Mouse (Mus musculus) kidney, embryonic 14.5 days (tissue): ENCODE measurements around the gene Krtap2-4. TPM values are rescaled to one million over a fixed set of nuclear protein-coding genes. Genes with fewer than 3 reads are reported as not detected.
"Not testable (repeated sequence)": the region's sequence is repeated elsewhere in the genome, so short reads cannot be mapped to it uniquely, and the experiment has no call there.

Experiments
- ATAC-seq: fragments of 200-750 bp; cut with Nextera tagmentation; 2 replicates; pipeline ENCODE4 v1.8.0; 2017; ENCODE audit warnings: moderate number of reproducible peaks, mild to moderate bottlenecking, moderate TSS enrichment, moderate library complexity; ENCODE audit not compliant: low FRiP score, low TSS enrichment
- H3K27ac ChIP-seq: fragments of 300-500 bp; sonication (generic); 2 replicates; pipeline ENCODE4 v1.5.1; 2014; ENCODE audit warnings: low read depth, mild to moderate bottlenecking, low read length, moderate library complexity, mixed read lengths
- H3K27me3 ChIP-seq: fragments of 300-500 bp; sonication (generic); 2 replicates; pipeline ENCODE4 v1.6.1; 2014; ENCODE audit warnings: mild to moderate bottlenecking, low read length; ENCODE audit not compliant: control insufficient read depth, insufficient read depth
- H3K36me3 ChIP-seq: fragments of 300-500 bp; sonication (generic); 2 replicates; pipeline ENCODE4 v1.6.1; 2014; ENCODE audit warnings: low read length, mixed read lengths; ENCODE audit not compliant: control insufficient read depth, insufficient read depth
- H3K4me1 ChIP-seq: fragments of 300-500 bp; sonication (generic); 2 replicates; pipeline ENCODE4 v1.6.1; 2014; ENCODE audit warnings: low read length, mixed read lengths; ENCODE audit not compliant: control insufficient read depth, insufficient read depth
- H3K4me2 ChIP-seq: fragments of 300-500 bp; sonication (generic); replicated peaks from 2 replicates; pipeline ENCODE4 v1.6.1; 2014; ENCODE audit warnings: low read depth, mild to moderate bottlenecking, low read length
- H3K4me3 ChIP-seq: fragments of 300-500 bp; sonication (generic); 2 replicates; pipeline ENCODE4 v1.5.1; 2014; ENCODE audit warnings: mild to moderate bottlenecking, low read length
- H3K9ac ChIP-seq: fragments of 300-500 bp; sonication (generic); 2 replicates; pipeline ENCODE4 v1.6.1; 2014; ENCODE audit warnings: low read depth, mild to moderate bottlenecking, low read length, moderate library complexity
- H3K9me3 ChIP-seq: fragments of 300-500 bp; sonication (generic); 2 replicates; pipeline ENCODE4 v1.6.1; 2016; ENCODE audit warnings: low read length; ENCODE audit not compliant: control insufficient read depth
- WGBS: fragments of 180-500 bp; shearing (Covaris S2); extraction: QIAGEN DNeasy Blood & Tissue Kit; methylation state at CpG from one replicate; pipeline ENCODE4 v1.1.7; 2014; 5-methylcytosine and 5-hydroxymethylcytosine counted together
- polyA plus RNA-seq: library from polyadenylated mRNA; unstranded; fragments of >200 nt; fragmentation: Nextera tagmentation; extraction: Ambion mirVana; gene quantifications from 2 replicates; pipeline ENCODE4 v1.2.1, GENCODE M21; 2014

Gene Krtap2-4
- polyA plus RNA-seq, 1 experiment from 2014 or later = not detected

DNA sequence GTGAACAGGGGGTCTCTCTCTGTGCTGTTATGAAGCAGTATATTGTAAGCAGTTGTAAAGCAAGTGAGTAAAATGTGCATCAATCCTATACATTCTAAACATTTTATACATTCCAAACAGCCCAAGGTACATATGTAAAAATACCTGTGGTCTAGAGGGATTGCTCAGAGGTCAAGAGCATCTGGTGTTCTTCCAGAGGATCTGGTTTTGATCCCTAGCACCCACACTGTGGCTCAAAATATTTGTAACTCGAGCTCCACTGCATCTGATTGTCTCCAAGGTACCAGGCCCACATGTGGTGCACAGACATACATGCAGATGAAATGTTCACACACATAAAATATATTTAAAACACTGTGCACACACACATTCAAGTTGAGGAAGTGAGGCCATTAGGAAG, 26.3 kb upstream of the Krtap2-4 start:
- Histone ChIP-seq H3K4me1 (no peaks in the 10 kb centered on the region), H3K9me3 (no peaks in the 10 kb centered on the region), H3K27me3 (no peaks in the 10 kb centered on the region), H3K4me2 (no peak overlapping the region), H3K9ac (no peak overlapping the region), H3K27ac (no peak overlapping the region), H3K36me3 (no peaks in the 10 kb centered on the region), H3K4me3 (no peak overlapping the region)
- no peak for ATAC-seq
- 45% methylated on average over 1 of the region's 1 CpGs for WGBS

DNA sequence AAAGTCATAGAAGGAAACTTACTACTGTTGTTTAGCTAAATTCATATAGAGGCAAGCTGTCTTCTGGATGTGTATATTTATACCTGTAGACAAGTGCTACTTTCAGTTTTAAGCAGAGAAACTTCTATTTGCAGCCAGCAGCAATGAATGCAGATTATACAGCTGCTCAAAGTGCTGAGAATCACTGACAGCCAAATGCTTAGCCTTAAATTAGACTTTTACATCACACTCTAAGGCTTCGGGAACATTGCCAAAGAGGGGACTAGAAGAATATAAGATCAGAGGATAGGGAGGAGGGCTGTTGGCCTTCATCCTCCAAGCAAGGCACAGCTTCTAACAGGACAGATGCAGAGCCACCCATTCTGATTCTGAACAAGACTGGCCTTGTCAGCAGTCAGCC, 22.4 kb upstream of the Krtap2-4 start:
- H3K27ac ChIP-seq = no peak overlapping the region
- 78% methylated on average over 1 of the region's 1 CpGs for WGBS

DNA sequence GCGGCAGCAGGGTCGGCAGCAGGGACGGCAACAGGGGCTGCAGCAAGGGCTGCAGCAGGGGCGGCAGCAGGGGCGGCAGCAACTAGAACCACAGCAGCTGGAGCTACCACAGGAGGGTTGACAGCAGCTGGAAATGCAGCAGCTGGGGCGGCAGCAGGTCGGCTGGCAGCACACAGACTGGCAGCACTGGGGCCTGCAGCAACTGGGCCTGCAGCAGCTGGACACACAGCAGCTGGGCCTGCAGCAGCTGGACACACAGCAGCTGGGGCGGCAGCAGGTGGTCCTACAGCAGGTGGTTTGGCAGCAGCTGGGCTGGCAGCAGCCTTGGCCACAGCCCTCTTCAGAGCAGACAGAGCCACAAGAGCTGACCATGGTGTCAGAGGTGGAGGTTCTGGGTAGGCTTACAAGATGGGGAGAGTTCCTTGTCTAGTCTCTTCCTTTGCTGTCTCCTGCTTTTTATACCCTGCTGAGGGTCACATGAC, 20.0 kb upstream of the Krtap2-4 start, which contains the start of gene Krtap4-2:
TSS of gene Krtap4-2 (minus strand) at position 432 of the 482 bp plus-strand sequence.
- Histone ChIP-seq H3K27ac (no peak within 1 kb of the TSS), H3K36me3 (no peaks in the 10 kb centered on the region), H3K4me3 (no peak within 1 kb of the TSS), H3K9ac (no peak within 1 kb of the TSS), H3K4me1 (no peaks in the 10 kb centered on the region), H3K9me3 (no peaks in the 10 kb centered on the region), H3K27me3 (no peaks in the 10 kb centered on the region), H3K4me2 (no peak within 1 kb of the TSS)
- no peak for ATAC-seq
- 25% methylated on average over 8 of the region's 8 CpGs for WGBS

More for the DNA sequence above, 22.4 kb upstream of the Krtap2-4 start:
- no peak overlapping the region for H3K4me2 ChIP-seq
- H3K4me3 ChIP-seq = no peak overlapping the region
- no peak for ATAC-seq
- H3K4me1 ChIP-seq = no peaks in the 10 kb centered on the region
- no peaks in the 10 kb centered on the region for H3K36me3 ChIP-seq
- H3K9ac ChIP-seq = no peak overlapping the region
- H3K27me3 ChIP-seq = no peaks in the 10 kb centered on the region
- H3K9me3 ChIP-seq = no peaks in the 10 kb centered on the region

DNA sequence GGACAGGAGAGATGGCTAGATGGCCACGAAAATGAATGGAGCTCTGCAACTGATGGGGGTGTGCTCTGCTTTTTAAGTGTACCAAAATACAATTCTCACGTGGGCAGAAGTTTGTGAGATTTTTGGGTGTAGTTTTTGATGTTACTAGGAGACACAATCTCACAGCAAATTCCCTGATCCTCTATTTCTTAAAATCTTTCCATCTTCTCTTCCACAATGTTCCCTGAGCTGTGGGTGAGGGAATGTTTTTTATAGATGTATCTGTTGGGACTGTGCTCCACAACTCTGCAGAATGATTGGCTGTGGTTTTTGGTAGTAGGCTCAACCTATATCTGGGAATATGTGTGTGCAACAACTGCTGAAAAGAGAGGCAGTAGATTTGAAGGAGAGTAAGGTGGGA, 18.6 kb upstream of the Krtap2-4 start:
- Histone ChIP-seq H3K4me3 (no peak overlapping the region), H3K9me3 (no peaks in the 10 kb centered on the region), H3K27ac (no peak overlapping the region), H3K27me3 (no peaks in the 10 kb centered on the region), H3K9ac (no peak overlapping the region), H3K36me3 (no peaks in the 10 kb centered on the region), H3K4me2 (no peak overlapping the region), H3K4me1 (no peaks in the 10 kb centered on the region)
- WGBS = 61% methylated on average over 2 of the region's 2 CpGs
- no peak for ATAC-seq

DNA sequence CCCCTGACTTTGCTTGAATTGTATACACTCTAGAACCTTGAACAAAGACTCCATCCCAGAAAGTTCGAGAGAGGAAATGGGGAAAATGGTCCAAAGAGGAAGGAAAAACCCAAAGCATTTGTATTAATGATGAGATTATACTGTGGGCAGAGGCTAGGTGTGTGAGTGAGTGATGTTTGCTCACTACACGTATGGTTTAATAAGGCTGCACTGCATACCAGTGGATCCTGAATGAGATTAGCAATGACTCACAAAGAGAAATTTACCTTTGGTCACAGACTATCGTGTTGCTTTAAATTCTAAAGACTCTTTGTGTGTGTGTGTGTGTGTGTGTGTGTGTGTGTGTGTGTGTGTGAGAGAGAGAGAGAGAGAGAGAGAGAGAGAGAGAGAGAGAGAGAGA, 16.2 kb upstream of the Krtap2-4 start:
- Histone ChIP-seq H3K4me3 (no peak overlapping the region), H3K9me3 (no peaks in the 10 kb centered on the region), H3K27ac (no peak overlapping the region), H3K4me2 (no peak overlapping the region), H3K27me3 (no peaks in the 10 kb centered on the region), H3K4me1 (no peaks in the 10 kb centered on the region), H3K9ac (no peak overlapping the region), H3K36me3 (no peaks in the 10 kb centered on the region)
- 71% methylated on average over 3 of the region's 3 CpGs for WGBS
- no peak for ATAC-seq

DNA sequence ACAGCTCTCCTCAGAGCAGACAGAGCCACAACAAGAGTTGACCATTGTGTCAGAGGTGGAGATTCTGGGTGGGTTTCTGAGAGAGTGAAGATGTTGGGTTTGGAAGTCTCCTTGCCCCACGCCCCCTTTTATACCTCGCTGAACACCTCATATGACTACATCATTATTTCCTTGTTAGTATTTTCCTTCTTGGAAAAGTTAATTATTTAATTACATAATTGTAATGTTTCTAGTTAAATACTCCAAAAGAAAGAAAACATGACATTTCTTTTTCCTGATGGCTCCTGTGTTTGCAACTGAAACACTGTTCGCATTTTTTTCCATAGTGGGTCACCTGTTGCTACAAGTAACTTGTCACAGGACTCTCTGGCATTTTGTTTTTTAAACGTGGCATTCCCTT, 13.5 kb upstream of the Krtap2-4 start, which contains the start of gene Krtap4-1:
TSS of gene Krtap4-1 (minus strand) at position 101 of the 400 bp plus-strand sequence.
- Histone ChIP-seq H3K27ac (no peak within 1 kb of the TSS), H3K9ac (no peak within 1 kb of the TSS), H3K27me3 (no peaks in the 10 kb centered on the region), H3K36me3 (no peaks in the 10 kb centered on the region), H3K4me3 (no peak within 1 kb of the TSS), H3K9me3 (no peaks in the 10 kb centered on the region), H3K4me1 (no peaks in the 10 kb centered on the region), H3K4me2 (no peak within 1 kb of the TSS)
- no peak for ATAC-seq
- 87% methylated on average over 4 of the region's 4 CpGs for WGBS

DNA sequence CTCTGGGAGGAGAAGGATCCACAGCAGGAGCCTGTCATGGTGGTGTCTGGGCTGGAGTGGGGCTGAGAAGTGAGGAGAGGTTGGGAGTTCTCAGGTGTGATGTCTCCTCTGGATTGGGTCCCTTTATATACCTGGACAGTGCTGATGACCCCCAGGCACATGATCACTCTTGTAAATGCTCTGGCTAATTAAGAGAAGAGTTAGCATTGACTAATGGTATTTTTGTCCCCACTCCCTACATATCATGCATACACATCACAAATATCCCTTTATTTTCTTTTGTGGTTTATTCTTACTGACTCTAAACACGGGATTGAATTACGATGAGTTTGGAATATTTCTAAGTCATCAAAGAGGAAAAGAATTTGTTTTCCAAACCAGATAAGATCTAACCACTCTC, 5.7 kb upstream of the Krtap2-4 start, which contains the start of gene Gm11562:
TSS of gene Gm11562 (minus strand) at position 101 of the 400 bp plus-strand sequence.
- Histone ChIP-seq H3K9me3 (no peaks in the 10 kb centered on the region), H3K4me2 (no peak within 1 kb of the TSS), H3K27me3 (no peaks in the 10 kb centered on the region), H3K27ac (no peak within 1 kb of the TSS), H3K36me3 (no peaks in the 10 kb centered on the region), H3K9ac (no peak within 1 kb of the TSS), H3K4me1 (no peaks in the 10 kb centered on the region), H3K4me3 (no peak within 1 kb of the TSS)
- no peak for ATAC-seq
- WGBS = 77% methylated on average over 2 of the region's 2 CpGs

DNA sequence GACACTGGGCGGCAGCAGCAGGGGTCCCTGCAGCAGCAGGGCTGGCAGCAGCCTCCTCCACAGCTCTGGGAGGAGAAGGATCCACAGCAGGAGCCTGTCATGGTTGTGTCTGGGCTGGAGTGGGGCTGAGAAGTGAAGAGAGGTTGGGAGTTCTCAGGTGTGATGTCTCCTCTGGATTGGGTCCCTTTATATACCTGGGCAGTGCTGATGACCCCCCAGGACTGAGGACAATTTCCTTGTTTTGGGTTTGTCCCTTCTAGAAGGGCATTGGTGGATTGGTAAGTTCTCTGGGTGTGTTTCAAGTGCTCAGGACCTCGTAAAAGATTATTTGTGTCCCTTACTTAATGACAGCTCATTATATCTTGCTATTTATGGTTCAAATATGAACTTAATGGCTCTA, 4.6 kb downstream of the Krtap2-4 start, which contains the start of gene Gm11937:
TSS of gene Gm11937 (minus strand) at position 101 of the 400 bp plus-strand sequence.
- not testable (repeated sequence) for H3K9ac ChIP-seq, H3K4me2 ChIP-seq, H3K4me1 ChIP-seq, H3K27ac ChIP-seq, ATAC-seq, H3K36me3 ChIP-seq, H3K9me3 ChIP-seq, H3K27me3 ChIP-seq, H3K4me3 ChIP-seq
- WGBS = 71% methylated on average over 1 of the region's 2 CpGs

DNA sequence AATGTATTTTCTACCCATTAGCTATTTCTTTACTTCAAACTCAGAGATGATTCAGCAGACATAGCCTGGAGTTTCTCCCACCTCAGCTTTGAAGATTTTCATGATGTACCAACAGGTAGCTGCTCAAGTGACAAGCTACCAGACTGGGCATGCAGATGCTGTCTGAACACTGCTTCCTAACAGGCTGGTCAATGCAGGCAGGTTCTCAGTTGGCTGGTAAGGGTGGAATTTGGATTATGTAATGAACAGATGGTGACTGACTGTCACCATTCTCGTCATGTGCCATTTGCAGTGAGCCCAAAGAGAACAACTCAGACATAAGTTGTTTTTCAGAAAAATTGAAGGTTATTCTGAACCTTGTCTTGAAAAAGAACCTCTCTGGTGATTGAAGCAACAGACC, 5.5 kb downstream of the Krtap2-4 start:
- Histone ChIP-seq H3K27me3 (no peaks in the 10 kb centered on the region), H3K9me3 (no peaks in the 10 kb centered on the region), H3K36me3 (no peaks in the 10 kb centered on the region), H3K4me3 (no peak overlapping the region), H3K9ac (no peak overlapping the region; the same call in 1 of the 2 replicates), H3K4me2 (no peak overlapping the region), H3K27ac (no peak overlapping the region), H3K4me1 (no peaks in the 10 kb centered on the region)
- ATAC-seq = no peak
- 81% methylated on average over 1 of the region's 1 CpGs for WGBS
